Mouse (Mus musculus) small intestine, adult 10 weeks (tissue): ENCODE measurements around the gene Prep. TPM values are rescaled to one million over a fixed set of nuclear protein-coding genes. Genes with fewer than 3 reads are reported as not detected.

Experiments used
- polyA plus RNA-seq: library from polyadenylated mRNA; stranded (reverse); fragments of 350-450 nt; fragmentation: Illumina TruSeq; extraction: RNeasy Lipid Tissue Mini Kit (QIAGEN cat#74804); gene quantifications from one replicate; pipeline ENCODE4 v1.2.3, GENCODE M21; 2014; ENCODE audit warnings: low replicate concordance

Gene Prep
- 6.0 TPM for polyA plus RNA-seq

DNA sequence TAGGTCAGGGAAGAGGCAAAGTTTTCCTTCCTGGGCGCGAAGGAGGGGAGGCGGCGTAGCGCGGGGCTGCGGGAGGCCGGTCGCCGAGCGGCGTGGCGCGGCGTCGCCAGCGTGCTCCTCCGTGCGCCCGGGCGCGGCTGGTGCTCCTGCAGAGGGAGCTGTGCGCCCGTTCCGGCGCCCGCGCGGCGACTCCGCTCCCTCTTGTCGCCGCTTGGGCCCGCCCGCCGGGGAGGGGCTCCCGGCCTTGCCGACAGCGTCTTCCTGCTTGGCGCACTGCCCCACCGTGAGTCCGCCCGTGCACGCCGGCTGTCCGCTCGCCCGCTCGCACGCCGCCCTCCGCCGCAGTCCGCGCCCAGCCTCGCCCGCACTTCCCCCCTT lies at the start of gene Prep:
Gene Prep (plus strand): TSS at position 273 of the 378 bp plus-strand sequence.

GRCm38 (mm10) chr10:45177798-45178197 lies 110.8 kb downstream of the Prep start, which contains the start of gene Popdc3:
TSS of gene Popdc3 (plus strand) at chr10:45178098.

Other genes starting within 250 kb of the Prep start
- gene Popdc3, start 110.9 kb downstream of the Prep start, polyA plus RNA-seq = 0.30 TPM